Mouse (Mus musculus) thymus, adult 2 months (tissue): Measurements from ENCODE around the gene Edn1. TPM values are rescaled to one million over a fixed set of nuclear protein-coding genes. Genes with fewer than 3 reads are reported as not detected.

Source experiments
- DNase-seq: peaks from one replicate; pipeline ENCODE4 v3.0.0; 2021
- H3K27ac ChIP-seq: fragments of 200-500 bp; 2 replicates; pipeline ENCODE4 v1.5.1; 2012; ENCODE audit warnings: low read length, control low read depth; ENCODE audit not compliant: control insufficient read depth, insufficient read depth
- H3K27me3 ChIP-seq: fragments of 200-500 bp; 2 replicates; pipeline ENCODE4 v1.6.1; 2012; ENCODE audit warnings: mild to moderate bottlenecking, low read length, moderate library complexity, mixed read lengths; ENCODE audit not compliant: control insufficient read depth, insufficient read depth
- H3K36me3 ChIP-seq: fragments of 200-500 bp; 2 replicates; pipeline ENCODE4 v1.6.1; 2012; ENCODE audit warnings: mild to moderate bottlenecking, low read length, moderate library complexity; ENCODE audit not compliant: control insufficient read depth, insufficient read depth
- H3K4me1 ChIP-seq: fragments of 200-500 bp; replicated peaks from 2 replicates; pipeline ENCODE4 v1.6.1; 2012; ENCODE audit warnings: low read length; ENCODE audit not compliant: control insufficient read depth, insufficient read depth
- H3K4me3 ChIP-seq: fragments of 200-500 bp; 2 replicates; pipeline ENCODE4 v1.5.1; 2012; ENCODE audit warnings: mild to moderate bottlenecking, low read length, control low read depth, moderate library complexity; ENCODE audit not compliant: control insufficient read depth, insufficient read depth
- CTCF ChIP-seq: fragments of 200-500 bp; IDR thresholded peaks from 2 replicates; pipeline ENCODE4 v1.5.1; 2012; ENCODE audit warnings: mild to moderate bottlenecking, control low read depth, low read length, moderate library complexity, borderline replicate concordance; ENCODE audit not compliant: control insufficient read depth, poor library complexity, insufficient read depth; ENCODE audit errors: extremely low read depth
- POLR2A ChIP-seq: fragments of 200-500 bp; IDR thresholded peaks from 2 replicates; pipeline ENCODE4 v1.6.1; 2012; ENCODE audit warnings: mild to moderate bottlenecking, low read length, control low read depth, moderate library complexity; ENCODE audit not compliant: control insufficient read depth, poor library complexity, insufficient read depth; ENCODE audit errors: extremely low read depth
- WGBS: fragments of 180-500 bp; shearing (Covaris S2); methylation state at CpG from one replicate; pipeline ENCODE4 v1.1.7; 2018; 5-methylcytosine and 5-hydroxymethylcytosine counted together
- polyA plus RNA-seq: library from polyadenylated mRNA; depleted of rRNA; stranded (reverse); fragments of >200 nt; gene quantifications from 2 replicates; pipeline ENCODE4 v1.2.3, GENCODE M21; 2012

Gene Edn1
- polyA plus RNA-seq, 1 experiment = 0.80 TPM

DNA sequence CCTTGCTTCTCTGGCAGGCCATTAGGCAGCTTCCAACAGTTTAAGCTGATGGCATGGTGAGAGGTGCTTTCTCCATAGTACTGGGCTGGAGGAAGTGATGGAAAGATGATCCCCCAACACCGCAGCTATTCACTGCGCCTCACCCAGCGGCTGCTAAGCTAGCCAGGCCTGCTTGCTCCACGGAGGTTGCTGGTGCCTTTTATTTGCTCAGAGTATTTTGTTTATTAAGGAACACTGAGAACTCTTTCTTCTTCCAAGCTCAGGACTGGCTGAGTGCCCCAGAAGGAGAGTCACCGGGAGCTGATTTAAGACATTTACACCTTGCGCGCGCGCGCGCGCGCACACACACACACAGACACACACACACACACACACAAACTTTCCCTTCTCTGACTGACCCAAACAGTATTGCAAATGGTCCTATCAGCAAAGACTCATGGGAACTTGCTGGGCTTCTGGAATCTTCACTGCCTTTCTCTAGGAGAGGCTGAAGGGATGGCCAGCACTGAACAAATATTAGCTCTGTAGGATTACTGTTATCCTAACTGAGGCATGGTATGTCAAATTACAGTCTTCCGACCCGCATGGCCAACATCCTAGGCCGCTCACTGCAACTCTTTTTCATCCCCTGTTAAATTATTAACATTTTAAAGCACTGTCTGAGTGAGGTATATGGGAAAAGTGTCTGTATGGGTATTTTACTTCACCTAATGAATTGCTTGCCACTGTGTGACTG, 7.3 kb downstream of the Edn1 start:
- H3K36me3 ChIP-seq = no peaks in the 10 kb centered on the region
- DNase-seq = no peak
- no peaks in the 10 kb centered on the region for H3K27me3 ChIP-seq
- H3K27ac ChIP-seq = no peak overlapping the region
- 92% methylated on average over 16 of the region's 16 CpGs for WGBS
- H3K4me3 ChIP-seq = no peak overlapping the region
- TF ChIP-seq CTCF (no peak), POLR2A (no peak)
- no peaks in the 10 kb centered on the region for H3K4me1 ChIP-seq

DNA sequence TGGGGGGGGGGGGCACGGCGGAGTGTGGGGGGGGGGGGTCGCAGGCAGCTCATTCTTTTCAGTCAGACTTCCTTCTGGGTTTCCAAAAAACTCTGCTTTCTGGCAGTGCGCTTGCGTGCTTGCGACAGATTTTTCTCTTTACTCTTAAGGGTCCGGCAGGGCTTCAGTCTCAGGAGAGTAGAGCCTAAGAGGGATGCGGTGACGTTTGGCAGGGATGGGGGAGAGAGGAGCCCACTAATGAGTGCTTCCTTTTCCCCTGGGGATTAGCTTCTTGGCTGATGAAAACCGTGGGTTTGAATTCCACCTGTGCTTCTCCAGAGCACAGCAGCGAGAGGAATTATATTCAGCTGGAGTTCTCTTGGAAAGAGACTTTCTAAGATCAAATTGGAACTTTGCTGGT, 8.5 kb downstream of the Edn1 start:
- H3K27me3 ChIP-seq = no peaks in the 10 kb centered on the region
- H3K27ac ChIP-seq = no peak overlapping the region

DNA sequence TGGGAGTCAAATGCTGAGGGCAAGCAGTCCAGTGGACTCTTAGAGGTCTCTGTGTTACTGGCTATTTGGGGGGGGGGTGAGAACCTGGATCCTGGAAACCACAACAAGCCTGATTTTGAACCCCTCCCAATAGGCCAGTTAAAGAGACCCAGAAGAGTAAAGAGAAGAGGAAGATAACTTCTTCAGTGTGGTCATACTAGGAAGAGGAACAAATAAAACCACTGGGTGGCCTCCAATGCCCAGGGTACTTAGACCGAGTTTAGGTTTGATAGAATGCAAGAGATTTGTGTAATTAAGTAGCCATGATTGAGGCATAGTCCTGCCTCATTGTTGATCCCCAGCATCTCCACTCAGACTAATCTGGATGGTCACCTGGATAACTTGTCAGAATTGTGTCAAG, 14.4 kb downstream of the Edn1 start:
- DNase-seq = no peak
- Histone ChIP-seq H3K27ac (no peak overlapping the region), H3K27me3 (no peaks in the 10 kb centered on the region), H3K4me3 (no peak overlapping the region), H3K4me1 (no peaks in the 10 kb centered on the region), H3K36me3 (no peaks in the 10 kb centered on the region)
- WGBS = 0% methylated on average over 1 of the region's 1 CpGs
- no peak for TF ChIP-seq CTCF
- no peak for TF ChIP-seq POLR2A

More for the DNA sequence above, 8.5 kb downstream of the Edn1 start:
- DNase-seq = no peak
- no peak for TF ChIP-seq POLR2A
- TF ChIP-seq CTCF = no peak
- Histone ChIP-seq H3K4me1 (no peaks in the 10 kb centered on the region), H3K4me3 (no peak overlapping the region), H3K36me3 (no peaks in the 10 kb centered on the region)
- 43% methylated on average over 11 of the region's 11 CpGs for WGBS

DNA sequence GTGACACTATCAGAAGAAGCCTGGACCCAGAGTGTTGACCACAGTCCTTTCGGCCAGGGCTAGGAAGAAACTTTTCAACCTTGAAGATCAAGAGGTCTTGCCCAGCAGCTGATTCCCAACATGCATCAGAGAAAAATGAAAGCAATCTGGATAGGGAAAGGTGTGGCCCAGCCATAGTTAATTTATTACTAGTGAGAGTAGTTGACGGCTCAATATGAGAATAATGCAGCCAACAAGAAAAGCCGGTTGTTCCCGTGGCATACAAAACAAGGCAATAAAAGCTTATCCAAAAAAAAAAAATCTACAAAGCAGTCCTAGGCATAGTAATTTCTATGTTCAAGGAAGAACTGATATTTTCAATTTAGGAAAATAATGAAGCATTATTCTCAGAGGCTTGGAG, 16.5 kb downstream of the Edn1 start:
- WGBS = 94% methylated on average over 4 of the region's 4 CpGs
- Histone ChIP-seq H3K27me3 (no peaks in the 10 kb centered on the region), H3K27ac (no peak overlapping the region), H3K36me3 (no peaks in the 10 kb centered on the region), H3K4me1 (no peaks in the 10 kb centered on the region), H3K4me3 (no peak overlapping the region)
- no peak for TF ChIP-seq POLR2A
- no peak for TF ChIP-seq CTCF
- no peak for DNase-seq

DNA sequence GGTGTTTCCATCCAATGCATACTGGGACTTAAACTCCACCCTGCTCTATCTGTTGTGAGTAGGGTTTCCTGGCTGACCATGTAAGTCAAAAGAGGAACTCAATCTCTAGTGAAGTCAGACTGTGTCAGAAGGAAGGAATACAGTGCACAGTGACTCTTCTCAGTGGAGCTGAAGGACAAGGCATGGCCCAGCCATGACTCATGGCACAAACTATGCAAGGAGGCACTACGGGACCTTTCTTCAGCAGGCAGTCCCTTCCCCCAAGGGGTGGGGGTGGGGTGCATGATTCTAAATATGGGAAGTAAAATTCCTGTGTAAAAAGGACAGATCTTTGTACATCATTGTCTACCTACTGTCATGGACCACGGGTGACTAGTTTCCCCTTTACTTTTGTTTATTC, 27.3 kb downstream of the Edn1 start:
- H3K36me3 ChIP-seq = no peaks in the 10 kb centered on the region
- H3K27ac ChIP-seq = no peak overlapping the region
- DNase-seq = no peak
- H3K27me3 ChIP-seq = no peaks in the 10 kb centered on the region
- H3K4me1 ChIP-seq = no peaks in the 10 kb centered on the region
- no peak for TF ChIP-seq CTCF
- TF ChIP-seq POLR2A = no peak
- no peak overlapping the region for H3K4me3 ChIP-seq
- 35% methylated on average over 2 of the region's 2 CpGs for WGBS

DNA sequence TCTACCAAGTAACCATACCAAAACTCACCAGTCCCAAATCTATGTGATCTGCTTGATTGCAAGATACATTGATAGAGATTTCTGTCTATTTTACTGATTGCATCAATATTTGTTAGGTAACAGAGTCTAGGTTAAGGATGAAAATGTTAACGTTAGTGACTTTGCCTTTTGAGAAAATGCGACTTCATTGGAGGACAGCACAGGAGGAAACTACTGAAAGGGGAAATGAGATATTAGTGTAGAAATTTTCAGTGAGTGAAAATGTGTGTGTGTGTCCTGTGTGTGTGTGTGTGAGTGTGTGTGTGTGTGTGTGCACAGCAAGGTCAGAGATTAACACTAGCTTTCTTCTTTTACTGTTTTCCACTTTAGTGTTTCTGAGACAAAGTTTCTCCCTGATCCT, 29.8 kb downstream of the Edn1 start:
- Histone ChIP-seq H3K36me3 (no peaks in the 10 kb centered on the region), H3K4me1 (no peaks in the 10 kb centered on the region), H3K27me3 (no peaks in the 10 kb centered on the region), H3K4me3 (no peak overlapping the region), H3K27ac (no peak overlapping the region)
- TF ChIP-seq CTCF = no peak
- no peak for TF ChIP-seq POLR2A
- 27% methylated on average over 2 of the region's 2 CpGs for WGBS
- no peak for DNase-seq

DNA sequence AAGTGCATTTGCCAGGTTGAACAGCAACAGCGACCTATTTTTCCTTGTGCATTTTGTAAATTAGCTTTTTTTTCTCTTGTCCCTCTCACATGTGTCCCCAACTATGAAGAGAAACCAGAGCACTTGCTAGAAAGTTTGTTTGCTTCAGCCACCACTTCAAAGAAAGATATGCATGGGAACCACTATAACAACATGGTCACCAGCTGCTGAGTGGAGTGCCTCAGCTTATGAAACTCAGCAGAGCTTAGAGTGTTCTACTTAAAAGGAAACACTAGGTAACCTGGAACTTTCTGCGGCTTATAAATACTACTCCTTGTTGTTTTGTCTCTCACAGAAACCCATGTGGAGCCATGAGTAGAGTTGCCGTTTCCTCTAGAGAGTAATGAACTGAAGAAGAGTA, 33.7 kb downstream of the Edn1 start:
- Histone ChIP-seq H3K4me1 (no peaks in the 10 kb centered on the region), H3K4me3 (no peak overlapping the region), H3K27me3 (no peaks in the 10 kb centered on the region), H3K27ac (no peak overlapping the region), H3K36me3 (no peaks in the 10 kb centered on the region)
- no peak for TF ChIP-seq CTCF
- TF ChIP-seq POLR2A = no peak
- no peak for DNase-seq
- WGBS = 95% methylated on average over 3 of the region's 3 CpGs
